Mouse (Mus musculus): ENCODE data around the gene Olfr124. TPM values are rescaled to one million over a fixed set of nuclear protein-coding genes. Genes with fewer than 3 reads are reported as not detected.

The Olfr124 gene
- not detected in 2 replicates for polyA plus RNA-seq (2012; ENCODE audit: insufficient read depth, insufficient read length, low replicate concordance, missing spikeins)

DNA sequence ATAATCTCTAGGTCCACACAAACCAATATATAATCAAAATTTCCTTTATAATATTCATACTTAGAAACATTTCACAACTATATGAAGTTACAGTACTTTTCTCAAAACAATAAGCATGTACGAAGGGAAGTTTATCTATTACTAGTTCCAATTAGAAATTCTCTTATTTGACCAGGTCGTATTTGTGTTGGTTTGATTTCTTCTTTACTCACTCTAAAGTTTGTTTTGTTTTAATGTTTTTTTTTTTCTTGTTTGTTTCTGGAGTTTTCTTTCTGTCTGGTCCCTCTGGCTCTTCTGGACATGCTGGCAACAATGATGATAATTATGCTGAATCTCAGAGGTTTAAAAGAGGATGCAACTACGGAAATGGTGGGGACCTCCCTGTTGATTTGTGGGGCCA is at the start of gene Olfr124:
Gene Olfr124, plus strand, starts transcription at position 301 of the 400 bp plus-strand sequence.
- Histone ChIP-seq H3K4me1 (ENCODE audit: control insufficient read depth, insufficient read depth, low read length) (no peaks in the 10 kb centered on the region), H3K27ac (ENCODE audit: insufficient read depth, low read depth, low read length) (no peak within 1 kb of the TSS), H3K4me3 (ENCODE audit: insufficient read depth, low read depth, low read length) (no peak within 1 kb of the TSS)
- WGBS, result 86% methylated on average over 3 of the region's 3 CpGs
- no peak for TF ChIP-seq POLR2A (IDR thresholded peaks at IDR 0.05; ENCODE audit: insufficient read depth, low read depth, low read length)
- TF ChIP-seq CTCF (IDR thresholded peaks at IDR 0.05; ENCODE audit: insufficient read depth, low read depth, low read length), result no peak

DNA sequence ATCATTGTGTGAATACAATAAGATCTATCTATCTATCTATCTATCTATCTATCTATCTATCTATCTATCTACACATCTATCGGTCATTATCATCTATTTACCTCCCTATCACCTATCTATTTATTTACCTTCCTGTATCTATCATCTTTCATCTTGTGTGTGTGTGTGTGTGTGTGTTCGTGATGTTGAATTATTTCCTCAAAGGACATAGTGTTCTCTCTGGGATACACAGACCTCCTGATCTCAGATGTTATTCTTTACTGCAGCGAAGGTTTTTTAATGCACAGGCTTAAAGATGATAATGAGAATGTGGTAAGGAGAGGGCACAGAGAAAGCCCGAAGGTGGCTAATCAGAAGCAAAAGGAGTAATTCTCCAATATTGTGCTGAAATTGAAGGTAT is 31.4 kb upstream of the Olfr124 start, which contains the start of gene Olfr122:
Gene Olfr122, plus strand, starts transcription at position 301 of the 400 bp plus-strand sequence.
- TF ChIP-seq POLR2A (IDR thresholded peaks at IDR 0.05; ENCODE audit: insufficient read depth, low read depth, low read length) (no peak), CTCF (IDR thresholded peaks at IDR 0.05; ENCODE audit: insufficient read depth, low read depth, low read length) (no peak)
- Histone ChIP-seq H3K27ac (ENCODE audit: insufficient read depth, low read depth, low read length) (no peak within 1 kb of the TSS), H3K4me3 (ENCODE audit: insufficient read depth, low read depth, low read length) (no peak within 1 kb of the TSS), H3K4me1 (ENCODE audit: control insufficient read depth, insufficient read depth, low read length) (no peaks in the 10 kb centered on the region)
- 82% methylated on average over 4 of the region's 4 CpGs for WGBS

DNA sequence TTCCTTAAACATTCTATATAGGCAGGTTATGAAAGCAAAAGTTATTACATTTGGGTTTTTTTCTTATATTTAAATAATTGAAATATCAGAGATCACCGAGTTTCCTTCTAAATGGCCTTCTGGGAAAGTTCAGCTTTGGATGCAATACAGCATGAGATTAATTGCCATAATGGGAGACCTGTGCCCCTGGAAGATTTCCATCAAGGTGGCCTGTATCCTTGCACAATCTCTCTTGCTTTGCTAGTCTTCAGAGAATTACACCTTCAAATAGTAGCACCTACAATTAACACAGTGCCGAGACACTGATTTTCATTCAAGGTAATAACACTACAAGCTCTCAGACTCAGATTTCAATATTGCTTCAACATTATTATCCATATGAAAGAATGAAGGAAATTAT is 6.5 kb upstream of the Olfr124 start, which contains the start of gene Olfr123:
Gene Olfr123, plus strand, starts transcription at position 301 of the 400 bp plus-strand sequence.
- H3K4me1 ChIP-seq (ENCODE audit: control insufficient read depth, insufficient read depth, low read length), result no peaks in the 10 kb centered on the region
- TF ChIP-seq CTCF (IDR thresholded peaks at IDR 0.05; ENCODE audit: insufficient read depth, low read depth, low read length), result no peak
- no peak for TF ChIP-seq POLR2A (IDR thresholded peaks at IDR 0.05; ENCODE audit: insufficient read depth, low read depth, low read length)
- WGBS, result 90% methylated on average over 2 of the region's 2 CpGs
- H3K4me3 ChIP-seq (ENCODE audit: insufficient read depth, low read depth, low read length), result no peak within 1 kb of the TSS
- H3K27ac ChIP-seq (ENCODE audit: insufficient read depth, low read depth, low read length), result no peak within 1 kb of the TSS

DNA sequence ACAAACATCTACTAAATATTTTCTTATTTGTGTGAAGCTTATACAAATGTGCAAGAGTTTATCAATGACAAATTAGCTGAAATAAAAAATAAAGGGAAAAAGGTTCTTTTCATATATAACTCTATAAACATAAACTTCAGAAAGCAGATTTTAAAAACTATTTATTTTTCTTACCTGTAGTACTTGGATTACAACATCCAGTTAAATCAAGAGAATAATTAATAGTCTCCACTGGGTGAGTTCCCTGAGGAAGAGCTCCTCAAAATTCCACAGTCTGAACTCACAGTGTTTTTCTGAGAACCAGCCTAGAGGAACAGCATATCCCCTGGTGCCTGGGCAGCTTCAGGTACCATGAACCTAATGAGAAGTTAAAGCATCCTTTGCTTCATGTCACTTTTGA is 33.0 kb downstream of the Olfr124 start, which contains the start of gene Olfr125:
Gene Olfr125, plus strand, starts transcription at position 301 of the 400 bp plus-strand sequence.
- H3K4me3 ChIP-seq (ENCODE audit: insufficient read depth, low read depth, low read length), result no peak within 1 kb of the TSS
- H3K27ac ChIP-seq (ENCODE audit: insufficient read depth, low read depth, low read length), result no peak within 1 kb of the TSS
- H3K4me1 ChIP-seq (ENCODE audit: control insufficient read depth, insufficient read depth, low read length), result no peaks in the 10 kb centered on the region
- TF ChIP-seq POLR2A (IDR thresholded peaks at IDR 0.05; ENCODE audit: insufficient read depth, low read depth, low read length) (no peak), CTCF (IDR thresholded peaks at IDR 0.05; ENCODE audit: insufficient read depth, low read depth, low read length) (no peak)

DNA sequence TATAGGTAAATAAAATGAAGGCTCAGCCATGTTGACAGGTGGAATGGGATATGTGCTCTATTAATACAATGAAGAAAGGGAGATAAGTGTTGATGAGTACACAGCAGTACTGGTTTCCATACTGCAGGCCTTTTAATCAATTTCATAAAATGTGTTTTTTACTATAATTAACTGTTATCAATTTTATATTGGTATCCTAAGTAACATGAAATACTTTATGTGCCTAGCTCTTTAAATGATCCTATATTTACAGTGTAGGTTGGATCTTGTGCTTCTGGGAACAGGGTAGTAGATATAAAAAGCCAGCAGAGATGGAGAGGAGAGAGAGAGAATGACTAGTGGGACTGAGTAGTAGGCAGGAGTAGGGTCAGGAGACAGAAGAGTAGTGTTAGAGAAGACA is 47.5 kb downstream of the Olfr124 start, which contains the start of gene Olfr126:
Gene Olfr126, plus strand, starts transcription at position 301 of the 400 bp plus-strand sequence.
- TF ChIP-seq POLR2A (IDR thresholded peaks at IDR 0.05; ENCODE audit: insufficient read depth, low read depth, low read length), result no peak
- TF ChIP-seq CTCF (IDR thresholded peaks at IDR 0.05; ENCODE audit: insufficient read depth, low read depth, low read length), result no peak
- no peak within 1 kb of the TSS for H3K27ac ChIP-seq (ENCODE audit: insufficient read depth, low read depth, low read length)

More for the DNA sequence above, 47.5 kb downstream of the Olfr124 start, which contains the start of gene Olfr126:
- Histone ChIP-seq H3K4me1 (ENCODE audit: control insufficient read depth, insufficient read depth, low read length) (no peaks in the 10 kb centered on the region), H3K4me3 (ENCODE audit: insufficient read depth, low read depth, low read length) (no peak within 1 kb of the TSS)

Other genes starting within 250 kb of the Olfr124 start
- not detected in 2 replicates for gene Olfr112, start 230.4 kb upstream of the Olfr124 start, polyA plus RNA-seq (2012; ENCODE audit: insufficient read depth, insufficient read length, low replicate concordance, missing spikeins)
- gene Olfr113, start 222.2 kb upstream of the Olfr124 start, polyA plus RNA-seq (2012; ENCODE audit: insufficient read depth, insufficient read length, low replicate concordance, missing spikeins), result not detected in 2 replicates
- not detected in 2 replicates for gene Olfr114, start 207.1 kb upstream of the Olfr124 start, polyA plus RNA-seq (2012; ENCODE audit: insufficient read depth, insufficient read length, low replicate concordance, missing spikeins)
- gene Olfr115, start 172.8 kb upstream of the Olfr124 start, polyA plus RNA-seq (2012; ENCODE audit: insufficient read depth, insufficient read length, low replicate concordance, missing spikeins), result not detected in 2 replicates
- not detected in 2 replicates for gene Olfr116, start 172.7 kb upstream of the Olfr124 start, polyA plus RNA-seq (2012; ENCODE audit: insufficient read depth, insufficient read length, low replicate concordance, missing spikeins)
- not detected in 2 replicates for gene Olfr117, start 136.1 kb upstream of the Olfr124 start, polyA plus RNA-seq (2012; ENCODE audit: insufficient read depth, insufficient read length, low replicate concordance, missing spikeins)
- not detected in 2 replicates for gene Olfr118, start 132.9 kb upstream of the Olfr124 start, polyA plus RNA-seq (2012; ENCODE audit: insufficient read depth, insufficient read length, low replicate concordance, missing spikeins)
- gene Olfr119, start 103.3 kb upstream of the Olfr124 start, polyA plus RNA-seq (2012; ENCODE audit: insufficient read depth, insufficient read length, low replicate concordance, missing spikeins), result not detected in 2 replicates
- gene Olfr120, start 78.1 kb upstream of the Olfr124 start, polyA plus RNA-seq (2012; ENCODE audit: insufficient read depth, insufficient read length, low replicate concordance, missing spikeins), result not detected in 2 replicates
- not detected in 2 replicates for gene Olfr121, start 51.0 kb upstream of the Olfr124 start, polyA plus RNA-seq (2012; ENCODE audit: insufficient read depth, insufficient read length, low replicate concordance, missing spikeins)
- gene Olfr122, start 31.3 kb upstream of the Olfr124 start, polyA plus RNA-seq (2012; ENCODE audit: insufficient read depth, insufficient read length, low replicate concordance, missing spikeins), result not detected in 2 replicates
- gene Olfr123, start 6.4 kb upstream of the Olfr124 start, polyA plus RNA-seq (2012; ENCODE audit: insufficient read depth, insufficient read length, low replicate concordance, missing spikeins), result not detected in 2 replicates
- not detected in 2 replicates for gene Olfr125, start 33.1 kb downstream of the Olfr124 start, polyA plus RNA-seq (2012; ENCODE audit: insufficient read depth, insufficient read length, low replicate concordance, missing spikeins)
- gene Olfr126, start 47.6 kb downstream of the Olfr124 start, polyA plus RNA-seq (2012; ENCODE audit: insufficient read depth, insufficient read length, low replicate concordance, missing spikeins), result not detected in 2 replicates
- gene Olfr127, start 100.5 kb downstream of the Olfr124 start, polyA plus RNA-seq (2012; ENCODE audit: insufficient read depth, insufficient read length, low replicate concordance, missing spikeins), result not detected in 2 replicates
- gene Olfr128, start 120.7 kb downstream of the Olfr124 start, polyA plus RNA-seq (2012; ENCODE audit: insufficient read depth, insufficient read length, low replicate concordance, missing spikeins), result not detected in 2 replicates
- not detected in 2 replicates for gene Olfr761, start 153.2 kb downstream of the Olfr124 start, polyA plus RNA-seq (2012; ENCODE audit: insufficient read depth, insufficient read length, low replicate concordance, missing spikeins)